Mouse (Mus musculus) cerebellum, postnatal 10 days (tissue): ENCODE data around the gene Il34.

Experiments used
- DNase-seq, 2 experiments: peaks; one replicate each; pipeline ENCODE4 v3.0.0; 2021; ENCODE audit warnings: mixed read lengths in 2 of 2

The Il34 gene

GRCm38 (mm10) chr8:110805669-110806068 is at the start of gene Il34:
Gene Il34 (minus strand): TSS chr8:110805924.
- no peak for DNase-seq

DNA sequence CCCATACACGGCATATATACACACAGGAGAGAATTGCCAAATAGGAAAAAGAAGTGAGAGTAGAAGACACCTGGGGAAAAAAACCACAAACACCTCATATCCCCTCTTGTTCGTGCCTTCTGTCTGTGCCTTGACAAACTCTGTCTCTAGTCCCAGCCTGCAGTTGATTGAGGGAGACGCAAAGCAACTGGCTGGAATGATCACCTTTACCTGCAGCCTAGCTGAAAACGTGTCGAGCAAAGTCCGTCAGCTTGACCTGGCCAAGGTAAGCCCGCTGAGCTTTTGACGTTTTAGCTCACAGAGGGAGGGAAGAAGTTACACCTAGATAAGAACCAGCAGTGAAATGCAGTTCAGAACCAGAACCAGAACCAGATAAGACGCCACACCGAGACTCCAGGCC is 45.5 kb upstream of the Il34 start:
- no peak for DNase-seq

DNA sequence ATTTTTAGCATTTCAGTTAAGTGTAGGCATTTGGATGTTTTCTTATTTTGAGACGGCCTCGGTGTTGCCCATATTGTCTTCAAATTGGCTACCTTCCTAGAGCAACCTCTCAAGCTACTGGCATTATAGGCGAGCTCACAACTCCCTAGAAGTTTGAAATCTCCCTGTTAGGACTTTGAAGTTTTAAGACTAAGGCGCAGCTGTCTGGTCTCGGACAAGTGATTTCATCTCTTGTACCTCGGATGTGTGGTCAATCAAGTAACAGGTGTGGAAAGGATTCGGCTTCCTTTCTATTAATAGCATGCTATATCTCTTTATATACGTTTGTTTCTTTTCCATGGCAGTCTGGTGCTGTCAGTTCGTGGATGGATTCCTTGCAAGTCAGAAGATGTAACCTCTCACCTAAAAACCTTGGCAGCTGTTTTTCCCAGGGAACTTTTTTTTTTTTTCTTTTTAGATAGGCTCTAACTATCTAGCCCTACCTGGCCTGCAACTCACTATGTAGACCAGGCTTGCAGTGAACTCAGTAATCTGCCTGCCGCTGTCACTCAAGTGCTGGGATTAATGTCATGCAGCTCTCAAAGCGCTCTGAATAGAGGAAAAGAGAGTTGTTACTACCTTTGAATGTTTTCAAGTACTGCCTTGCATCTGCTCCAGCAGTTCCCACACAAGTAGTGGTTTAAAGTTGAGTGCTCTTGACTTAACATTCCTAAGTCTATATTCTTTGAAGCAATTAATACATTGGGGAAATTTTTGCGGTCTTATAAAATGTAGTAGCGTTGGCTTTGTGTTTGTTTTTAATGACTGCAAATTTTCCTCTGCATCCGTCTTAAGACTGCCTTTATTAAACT is 42.1 kb upstream of the Il34 start:
- DNase-seq = no peak

DNA sequence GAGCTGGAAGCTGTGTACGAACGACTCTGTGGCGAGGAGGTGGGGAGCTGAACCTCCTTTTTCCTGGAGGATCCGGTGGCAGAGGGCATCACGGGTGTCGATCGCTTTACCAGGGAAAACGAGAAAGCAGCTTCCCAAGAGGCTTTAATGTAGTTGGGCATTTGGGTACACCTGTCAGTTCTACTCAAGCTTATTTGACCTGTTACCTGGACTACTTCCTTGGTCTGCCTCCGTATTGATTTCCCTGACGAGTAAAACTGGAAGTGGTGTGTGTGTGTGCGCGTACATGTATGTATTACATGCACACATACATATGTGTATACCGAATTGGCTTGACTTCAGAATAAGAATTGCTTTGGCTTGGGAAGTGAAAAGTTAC is 41.4 kb upstream of the Il34 start:
- no peak for DNase-seq

GRCm38 (mm10) chr8:110846405-110847170 is 40.9 kb upstream of the Il34 start, which contains the start of the genes Cog4 and Sf3b3:
Gene Cog4 (plus strand): TSS chr8:110846600.
Gene Sf3b3 (minus strand): TSS chr8:110846787.
- peak; percentile 92 to 93 for DNase-seq

GRCm38 (mm10) chr8:110845821-110846404 is 40.2 kb upstream of the Il34 start:
- DNase-seq = no peak

- DNase-seq = no peak
Measured at GRCm38 (mm10) chr8:110844941-110845340, 39.2 kb upstream of the Il34 start.

- DNase-seq = no peak
Measured at GRCm38 (mm10) chr8:110843207-110843606, 37.5 kb upstream of the Il34 start.

GRCm38 (mm10) chr8:110842012-110842574 is 36.4 kb upstream of the Il34 start:
- no peak for DNase-seq

GRCm38 (mm10) chr8:110831956-110832355 is 26.2 kb upstream of the Il34 start:
- no peak for DNase-seq

- DNase-seq = no peak
Measured at GRCm38 (mm10) chr8:110828511-110828910, 22.8 kb upstream of the Il34 start.

DNA sequence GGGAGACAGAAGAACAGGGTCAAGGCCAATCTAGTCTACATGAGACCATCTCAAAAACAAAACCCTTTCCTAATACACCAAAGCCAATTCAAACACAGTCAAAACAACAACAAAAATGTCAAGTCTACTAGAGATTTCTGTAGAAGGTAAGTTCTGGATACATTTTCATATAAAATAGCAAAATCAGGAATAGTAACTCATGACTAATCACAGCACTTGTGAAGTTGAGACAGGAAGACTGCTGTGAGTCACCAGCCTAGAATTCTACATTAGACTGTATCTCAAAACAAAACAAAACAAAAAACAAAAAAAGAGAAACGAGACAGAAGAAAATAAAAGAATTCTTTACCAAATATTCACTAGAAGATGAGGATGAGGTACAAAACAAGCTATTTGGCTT is 19.1 kb upstream of the Il34 start:
- DNase-seq = no peak

- no peak for DNase-seq
Measured at GRCm38 (mm10) chr8:110821960-110822359, 16.2 kb upstream of the Il34 start.

GRCm38 (mm10) chr8:110820257-110820656 is 14.5 kb upstream of the Il34 start:
- no peak for DNase-seq

GRCm38 (mm10) chr8:110818593-110818992 is 12.9 kb upstream of the Il34 start:
- DNase-seq = no peak

DNA sequence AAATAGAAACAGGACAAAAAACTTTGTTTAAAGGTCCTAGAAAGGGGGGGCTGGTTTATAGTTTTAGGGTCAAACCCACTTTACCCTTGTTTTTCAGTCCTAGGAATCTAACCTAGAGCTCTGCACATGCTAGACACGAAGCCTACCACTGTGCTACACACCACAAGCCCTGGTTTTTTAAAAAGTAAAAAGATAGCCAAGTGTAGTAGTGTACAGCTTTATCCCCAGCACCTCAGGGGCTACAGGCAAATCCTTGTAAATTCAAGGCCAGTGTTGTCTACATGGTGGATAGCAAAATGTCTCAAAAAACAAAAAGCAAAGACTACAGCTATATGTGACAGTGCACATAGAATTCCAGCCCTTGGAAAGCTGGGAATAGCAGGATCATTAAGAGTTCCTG is 11.3 kb upstream of the Il34 start:
- DNase-seq = no peak

GRCm38 (mm10) chr8:110815308-110815707 is 9.6 kb upstream of the Il34 start:
- DNase-seq = no peak

DNA sequence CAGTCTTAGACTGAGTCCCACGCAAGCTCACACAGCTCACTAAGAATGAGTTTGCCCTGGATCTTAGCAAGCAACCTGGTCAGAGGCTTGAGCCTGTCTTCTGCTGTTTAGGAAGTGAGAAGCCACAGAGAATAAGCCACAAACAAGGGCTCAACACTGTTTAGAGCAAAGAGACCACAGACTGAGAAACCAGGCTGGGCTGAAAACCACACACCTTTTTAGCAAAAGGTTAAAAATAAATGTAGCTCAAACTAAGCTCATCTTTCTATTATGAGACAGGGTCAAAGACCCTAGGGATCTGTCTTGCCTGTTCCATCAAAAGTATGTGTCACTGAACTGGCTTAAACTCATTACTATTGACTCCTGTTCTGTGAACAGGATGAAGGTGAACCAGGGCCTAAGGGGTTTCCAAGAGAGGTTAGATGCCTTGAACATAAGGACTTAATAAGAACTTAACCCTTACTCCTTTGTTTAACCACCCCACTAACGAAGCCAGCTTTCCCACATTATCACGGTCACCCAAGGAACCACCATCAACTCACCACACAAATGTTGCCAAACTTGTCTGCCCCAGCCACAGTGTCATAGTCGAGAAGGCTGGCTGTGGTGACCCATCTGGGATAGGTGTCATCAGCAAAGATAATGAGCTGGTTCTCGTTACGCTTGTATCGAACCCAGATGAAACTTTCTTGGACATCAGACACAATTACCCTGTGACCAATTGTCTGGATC is 7.5 kb upstream of the Il34 start:
- DNase-seq = no peak

DNA sequence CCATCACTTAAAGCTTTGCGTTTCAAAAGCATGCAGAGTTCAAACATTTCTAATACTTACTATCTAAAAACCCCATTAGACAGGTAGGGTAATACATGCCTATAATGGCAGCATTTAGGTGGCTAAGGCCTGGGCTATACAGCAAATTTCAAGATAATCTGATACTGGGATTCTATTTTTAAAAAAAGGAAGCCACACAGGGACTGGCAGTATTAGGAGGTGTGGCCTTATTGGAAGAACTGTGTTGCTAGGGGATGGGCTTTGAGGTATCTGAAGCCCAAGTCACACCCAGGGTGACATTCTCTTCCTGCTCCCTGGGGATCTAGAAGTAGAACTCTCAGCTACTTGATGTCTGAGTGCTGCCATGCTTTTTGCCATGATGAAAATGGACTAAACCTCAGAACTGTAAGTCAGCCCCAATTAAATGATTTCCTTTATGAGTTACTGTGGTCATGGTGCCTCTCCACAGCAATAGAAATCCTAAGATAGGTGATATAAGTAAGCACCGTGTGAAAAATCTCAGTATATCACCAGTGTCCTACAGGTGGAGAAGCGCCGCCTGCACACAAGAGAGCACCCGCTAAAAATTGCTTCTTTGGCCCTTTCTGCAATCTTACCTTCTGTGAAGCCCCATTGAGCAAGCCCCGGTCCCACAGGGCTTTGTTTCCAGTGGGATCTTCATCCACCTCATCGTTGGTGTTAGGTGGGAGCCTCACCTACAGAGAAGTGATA is 6.8 kb upstream of the Il34 start:
- DNase-seq = no peak

- DNase-seq = no peak
Measured at GRCm38 (mm10) chr8:110811793-110812192, 6.1 kb upstream of the Il34 start.

- DNase-seq = no peak
Measured at GRCm38 (mm10) chr8:110811116-110811515, 5.4 kb upstream of the Il34 start.
